16 mouse cellular contexts compared by ENCODE assay signal in the genomic region with DNA sequence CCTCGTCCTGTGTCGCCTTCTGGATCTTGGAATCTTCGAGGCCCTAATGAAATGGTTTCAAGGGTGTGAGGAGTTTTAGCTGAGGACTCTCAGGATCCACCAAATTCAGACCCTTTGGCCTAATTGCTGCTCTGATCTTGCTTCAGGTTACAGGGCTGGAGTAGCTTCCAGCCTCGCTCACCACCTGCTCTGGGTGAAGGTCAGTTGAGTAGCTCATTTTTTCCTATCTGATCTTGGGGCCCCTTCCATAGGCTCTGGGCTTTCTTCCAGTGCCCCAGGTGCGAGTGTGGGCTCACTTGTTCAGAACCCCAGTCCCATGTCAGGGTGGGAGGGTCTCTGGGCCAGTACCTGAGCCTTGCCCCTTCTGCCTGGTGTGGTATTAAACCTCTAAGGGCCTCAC. TPM values are rescaled to one million over a fixed set of nuclear protein-coding genes. Genes with fewer than 3 reads are reported as not detected.
A peak's percentile ranks its signal among the peaks of the same experiment; 100 is the strongest.
DNase-seq lines count a peak whose midpoint lies in the region; ATAC-seq and TF ChIP-seq lines count a peak whose summit lies in the region.
"Had no signal": no experiment of that assay in that cellular context is flagged by ENCODE, and none has a peak within 500 bp of the region (broad histone marks: within the 10 kb centered on the region; RNA-seq: fewer than 3 reads in every experiment).

No protein-coding gene starts in this region.

- H3K36me3 ChIP-seq in heart, embryonic 16.5 days (ENCODE audit: control insufficient read depth, insufficient read depth) = no peaks in the 10 kb centered on the region
- no peaks in the 10 kb centered on the region for H3K36me3 ChIP-seq in lung, embryonic 14.5 days (ENCODE audit: insufficient read depth)
- H3K36me3 ChIP-seq in intestine, embryonic 14.5 days (ENCODE audit: control insufficient read depth, insufficient read depth, low read length) = no peaks in the 10 kb centered on the region
- no peaks in the 10 kb centered on the region for H3K36me3 ChIP-seq in stomach, embryonic 16.5 days (ENCODE audit: control insufficient read depth, insufficient read depth, low read length)
- H3K36me3 ChIP-seq in midbrain, embryonic 11.5 days (ENCODE audit: control insufficient read depth, insufficient read depth, low read length) = no peaks in the 10 kb centered on the region
- H3K36me3 ChIP-seq: liver, embryonic 13.5 days had no signal

- 65% methylated on average over 5 of the region's 5 CpGs for WGBS in heart, embryonic 16.5 days
- 64% methylated on average over 5 of the region's 5 CpGs for WGBS in lung, embryonic 14.5 days
- 68% methylated on average over 5 of the region's 5 CpGs for WGBS in lung, adult 2 months
- 68% methylated on average over 5 of the region's 5 CpGs for WGBS in intestine, embryonic 14.5 days
- WGBS in stomach, embryonic 16.5 days = 59% methylated on average over 5 of the region's 5 CpGs
- 81% methylated on average over 5 of the region's 5 CpGs for WGBS in midbrain, embryonic 11.5 days

- TF ChIP-seq POLR2A in lung, adult 2 months (IDR thresholded peaks at IDR 0.05; ENCODE audit: borderline replicate concordance, extremely low read depth, low read depth, low read length) = no peak

- H3K27me3 ChIP-seq in heart, embryonic 16.5 days (ENCODE audit: control insufficient read depth, insufficient read depth, low read length) = no peaks in the 10 kb centered on the region
- H3K27me3 ChIP-seq in lung, embryonic 14.5 days (ENCODE audit: insufficient read depth, low read length) = no peaks in the 10 kb centered on the region
- no peaks in the 10 kb centered on the region for H3K27me3 ChIP-seq in intestine, embryonic 14.5 days (replicated peaks; ENCODE audit: control insufficient read depth, insufficient read depth, low read length)
- no peaks in the 10 kb centered on the region for H3K27me3 ChIP-seq in stomach, embryonic 16.5 days (ENCODE audit: control insufficient read depth, insufficient read depth, low read length)
- H3K27me3 ChIP-seq in midbrain, embryonic 11.5 days (ENCODE audit: control insufficient read depth, insufficient read depth, low read length) = no peaks in the 10 kb centered on the region
- H3K27me3 ChIP-seq: liver, embryonic 13.5 days had no signal

- peak overlapping the region; percentile 87 for H3K27ac ChIP-seq in heart, embryonic 16.5 days (ENCODE audit: low read length)
- H3K27ac ChIP-seq in lung, embryonic 14.5 days (ENCODE audit: low read depth) = peak overlapping the region; percentile 2; the same call in 1 of the 2 replicates
- peak overlapping the region; percentile 67 for H3K27ac ChIP-seq in intestine, embryonic 14.5 days (ENCODE audit: low read depth)
- peak overlapping the region; percentile 86 for H3K27ac ChIP-seq in stomach, embryonic 16.5 days (ENCODE audit: low read length)
- H3K27ac ChIP-seq in midbrain, embryonic 11.5 days (ENCODE audit: low read depth, low read length) = no peak overlapping the region
- H3K27ac ChIP-seq: liver, embryonic 13.5 days had no signal

- no peak for TF ChIP-seq CTCF in lung, embryonic 14.5 days (IDR thresholded peaks at IDR 0.05; ENCODE audit: low read depth)
- no peak for TF ChIP-seq CTCF in lung, adult 2 months (IDR thresholded peaks at IDR 0.05; ENCODE audit: insufficient read depth, low read length)

- no peak for DNase-seq in heart, adult 18-20 months
- no peak for DNase-seq in lung, embryonic 14.5 days
- no peak for DNase-seq in lung, adult 2 months
- DNase-seq in intestine, embryonic 14.5 days (ENCODE audit: low spot score) = no peak
- no peak for DNase-seq in midbrain, embryonic 11.5 days (ENCODE audit: low spot score, missing footprints)
- DNase-seq: cerebellum, adult 18-20 months; kidney, adult 18-20 months; liver, embryonic 13.5 days; right cerebral cortex, adult 18-20 months; thymus, adult 2 months had no signal

- peaks cover 65% of the 10 kb centered on the region for H3K4me1 ChIP-seq in heart, embryonic 16.5 days (ENCODE audit: control insufficient read depth, insufficient read depth, low read length)
- H3K4me1 ChIP-seq in lung, embryonic 14.5 days (ENCODE audit: insufficient read depth) = peaks cover 26% of the 10 kb centered on the region
- H3K4me1 ChIP-seq in lung, adult 2 months (ENCODE audit: control insufficient read depth, insufficient read depth, low read length) = peaks cover 2% of the 10 kb centered on the region; the same call in 1 of the 2 replicates
- peaks cover 34% of the 10 kb centered on the region for H3K4me1 ChIP-seq in intestine, embryonic 14.5 days (replicated peaks; ENCODE audit: control insufficient read depth, insufficient read depth, low read length)
- peaks cover 41% of the 10 kb centered on the region for H3K4me1 ChIP-seq in stomach, embryonic 16.5 days (ENCODE audit: control insufficient read depth, insufficient read depth, low read length)
- H3K4me1 ChIP-seq in midbrain, embryonic 11.5 days (ENCODE audit: control insufficient read depth, insufficient read depth, low read length) = no peaks in the 10 kb centered on the region

- ATAC-seq in heart, embryonic 16.5 days (replicated peaks; ENCODE audit: extremely low read depth, insufficient read depth, low FRiP score) = no peak
- no peak for ATAC-seq in lung, embryonic 14.5 days (ENCODE audit: insufficient read depth)
- ATAC-seq in intestine, embryonic 14.5 days (replicated peaks; ENCODE audit: low FRiP score, low TSS enrichment, low read depth) = no peak
- ATAC-seq in stomach, embryonic 16.5 days (ENCODE audit: insufficient read depth, low FRiP score) = no peak
- no peak for ATAC-seq in midbrain, embryonic 11.5 days (ENCODE audit: low FRiP score)
- ATAC-seq: forebrain, embryonic 14.5 days had no signal

- H3K4me3 ChIP-seq in heart, embryonic 16.5 days (ENCODE audit: low read length) = no peak overlapping the region
- no peak overlapping the region for H3K4me3 ChIP-seq in lung, embryonic 14.5 days (ENCODE audit: low read depth, low read length)
- H3K4me3 ChIP-seq in lung, adult 2 months (replicated peaks; ENCODE audit: extremely low read depth, low read depth, low read length) = no peak overlapping the region
- H3K4me3 ChIP-seq in intestine, embryonic 14.5 days (ENCODE audit: low read depth, low read length) = no peak overlapping the region
- no peak overlapping the region for H3K4me3 ChIP-seq in stomach, embryonic 16.5 days (replicated peaks; ENCODE audit: low read length)
- no peak overlapping the region for H3K4me3 ChIP-seq in midbrain, embryonic 11.5 days (ENCODE audit: low read depth, low read length)
- H3K4me3 ChIP-seq: liver, embryonic 13.5 days had no signal

- no peaks in the 10 kb centered on the region for H3K9me3 ChIP-seq in heart, embryonic 16.5 days (replicated peaks; ENCODE audit: control insufficient read depth, low read length)
- no peaks in the 10 kb centered on the region for H3K9me3 ChIP-seq in lung, embryonic 14.5 days (ENCODE audit: low read depth, low read length)
- H3K9me3 ChIP-seq in intestine, embryonic 14.5 days (ENCODE audit: control insufficient read depth, low read length) = no peaks in the 10 kb centered on the region
- no peaks in the 10 kb centered on the region for H3K9me3 ChIP-seq in stomach, embryonic 16.5 days (replicated peaks; ENCODE audit: control insufficient read depth, low read length)
- no peaks in the 10 kb centered on the region for H3K9me3 ChIP-seq in midbrain, embryonic 11.5 days (ENCODE audit: control insufficient read depth, low read length)
- H3K9me3 ChIP-seq: liver, embryonic 13.5 days had no signal

- H3K4me2 ChIP-seq in heart, embryonic 16.5 days (ENCODE audit: low read depth, low read length) = no peak overlapping the region
- H3K4me2 ChIP-seq in lung, embryonic 14.5 days = no peak overlapping the region
- H3K4me2 ChIP-seq in intestine, embryonic 14.5 days (ENCODE audit: low read length) = 0 out of 2 replicates have a peak overlapping the region, but pooled peaks have one; percentile 15
- 0 out of 2 replicates have a peak overlapping the region, but pooled peaks have one; percentile 11 for H3K4me2 ChIP-seq in stomach, embryonic 16.5 days (ENCODE audit: low read depth, low read length)
- no peak overlapping the region for H3K4me2 ChIP-seq in midbrain, embryonic 11.5 days
- H3K4me2 ChIP-seq: liver, embryonic 13.5 days had no signal

- H3K9ac ChIP-seq in heart, embryonic 16.5 days (ENCODE audit: low read length) = no peak overlapping the region; the same call in none of the 2 replicates
- 0 out of 2 replicates have a peak overlapping the region, but pooled peaks have one; percentile 28 for H3K9ac ChIP-seq in lung, embryonic 14.5 days
- H3K9ac ChIP-seq in intestine, embryonic 14.5 days (ENCODE audit: low read length) = no peak overlapping the region
- peak overlapping the region; percentile 54; the same call in 1 of the 2 replicates for H3K9ac ChIP-seq in stomach, embryonic 16.5 days (ENCODE audit: low read length)
- H3K9ac ChIP-seq in midbrain, embryonic 11.5 days (ENCODE audit: low read length) = no peak overlapping the region
- H3K9ac ChIP-seq: liver, embryonic 13.5 days had no signal

RNA-seq across cellular contexts. Expression of a gene that starts 12.3 kb away (rescaled TPM):
- polyA plus RNA-seq in heart, embryonic 16.5 days (2015; fragmentation: Nextera tagmentation; extraction: Ambion mirVana) = 0.57 and 0.64 TPM in 2 replicates
- total RNA-seq in heart, adult 18-20 months (2021) = not detected
- polyA plus RNA-seq in lung, embryonic 14.5 days (2014; fragmentation: Nextera tagmentation; extraction: Ambion mirVana) = 0.13 TPM in 1 of 2 replicates, not detected in the other
- polyA plus RNA-seq in lung, adult 2 months (2012; rRNA removed) = 0.14 and 0.20 TPM in 2 replicates
- polyA plus RNA-seq in intestine, embryonic 14.5 days (2014; fragmentation: Nextera tagmentation; extraction: Ambion mirVana) = 0.22 and 0.24 TPM in 2 replicates
- polyA plus RNA-seq in stomach, embryonic 16.5 days (2015; fragmentation: Nextera tagmentation; extraction: Ambion mirVana) = 0.21 and 0.24 TPM in 2 replicates
- 0.18 and 0.41 TPM in 2 replicates for polyA plus RNA-seq in midbrain, embryonic 11.5 days (2014; fragmentation: Nextera tagmentation; extraction: Ambion mirVana)
- total RNA-seq: megakaryocyte-erythroid progenitor cell, adult 5-6 weeks; neutrophil, adult 5-6 weeks had no signal

RNA-seq across cellular contexts. Expression of a gene that starts 13.0 kb away (rescaled TPM):
- polyA plus RNA-seq in heart, embryonic 16.5 days (2015; fragmentation: Nextera tagmentation; extraction: Ambion mirVana) = 0.77 and 0.92 TPM in 2 replicates
- total RNA-seq in heart, adult 18-20 months (2021) = 1 to 10 TPM; 1.3 to 2.1 TPM
- polyA plus RNA-seq in lung, embryonic 14.5 days (2014; fragmentation: Nextera tagmentation; extraction: Ambion mirVana) = 2.4 TPM in 2 replicates
- 9.2 and 13.0 TPM in 2 replicates for polyA plus RNA-seq in lung, adult 2 months (2012; rRNA removed)
- 3.4 and 4.4 TPM in 2 replicates for polyA plus RNA-seq in intestine, embryonic 14.5 days (2014; fragmentation: Nextera tagmentation; extraction: Ambion mirVana)
- polyA plus RNA-seq in stomach, embryonic 16.5 days (2015; fragmentation: Nextera tagmentation; extraction: Ambion mirVana) = 5.1 and 7.7 TPM in 2 replicates
- 0.07 and 0.30 TPM in 2 replicates for polyA plus RNA-seq in midbrain, embryonic 11.5 days (2014; fragmentation: Nextera tagmentation; extraction: Ambion mirVana)

RNA-seq across cellular contexts. Expression of a gene that starts 49.0 kb away (rescaled TPM):
- polyA plus RNA-seq in heart, embryonic 16.5 days (2015; fragmentation: Nextera tagmentation; extraction: Ambion mirVana) = 1.2 and 2.1 TPM in 2 replicates
- under 1 TPM in 1 of 2 experiments, not detected in 1; 0.42 TPM for total RNA-seq in heart, adult 18-20 months (2021)
- polyA plus RNA-seq in lung, embryonic 14.5 days (2014; fragmentation: Nextera tagmentation; extraction: Ambion mirVana) = 1.6 and 1.7 TPM in 2 replicates
- polyA plus RNA-seq in lung, adult 2 months (2012; rRNA removed) = 1.1 and 2.9 TPM in 2 replicates
- 2.5 and 3.1 TPM in 2 replicates for polyA plus RNA-seq in intestine, embryonic 14.5 days (2014; fragmentation: Nextera tagmentation; extraction: Ambion mirVana)
- polyA plus RNA-seq in stomach, embryonic 16.5 days (2015; fragmentation: Nextera tagmentation; extraction: Ambion mirVana) = 4.7 and 5.4 TPM in 2 replicates
- polyA plus RNA-seq in midbrain, embryonic 11.5 days (2014; fragmentation: Nextera tagmentation; extraction: Ambion mirVana) = 1.5 and 1.8 TPM in 2 replicates
- total RNA-seq: left cerebral cortex, postnatal 25 days; megakaryocyte-erythroid progenitor cell, adult 5-6 weeks; neutrophil, adult 5-6 weeks had no signal

RNA-seq across cellular contexts. Expression of a gene that starts 52.7 kb away (rescaled TPM):
- 20.3 and 20.8 TPM in 2 replicates for polyA plus RNA-seq in heart, embryonic 16.5 days (2015; fragmentation: Nextera tagmentation; extraction: Ambion mirVana)
- 10 to 100 TPM; 10.2 to 10.4 TPM for total RNA-seq in heart, adult 18-20 months (2021)
- 22.1 and 26.8 TPM in 2 replicates for polyA plus RNA-seq in lung, embryonic 14.5 days (2014; fragmentation: Nextera tagmentation; extraction: Ambion mirVana)
- 25.7 and 32.2 TPM in 2 replicates for polyA plus RNA-seq in lung, adult 2 months (2012; rRNA removed)
- polyA plus RNA-seq in intestine, embryonic 14.5 days (2014; fragmentation: Nextera tagmentation; extraction: Ambion mirVana) = 21.5 and 25.0 TPM in 2 replicates
- polyA plus RNA-seq in stomach, embryonic 16.5 days (2015; fragmentation: Nextera tagmentation; extraction: Ambion mirVana) = 25.7 and 27.3 TPM in 2 replicates
- 25.5 TPM in 2 replicates for polyA plus RNA-seq in midbrain, embryonic 11.5 days (2014; fragmentation: Nextera tagmentation; extraction: Ambion mirVana)

RNA-seq across cellular contexts. Expression of a gene that starts 55.4 kb away (rescaled TPM):
- 412 and 420 TPM in 2 replicates for polyA plus RNA-seq in heart, embryonic 16.5 days (2015; fragmentation: Nextera tagmentation; extraction: Ambion mirVana)
- total RNA-seq in heart, adult 18-20 months (2021) = 10 to 100 TPM; 83.3 to 87.1 TPM
- polyA plus RNA-seq in lung, embryonic 14.5 days (2014; fragmentation: Nextera tagmentation; extraction: Ambion mirVana) = 289 and 308 TPM in 2 replicates
- 202 and 229 TPM in 2 replicates for polyA plus RNA-seq in lung, adult 2 months (2012; rRNA removed)
- 450 and 457 TPM in 2 replicates for polyA plus RNA-seq in intestine, embryonic 14.5 days (2014; fragmentation: Nextera tagmentation; extraction: Ambion mirVana)
- 334 and 340 TPM in 2 replicates for polyA plus RNA-seq in stomach, embryonic 16.5 days (2015; fragmentation: Nextera tagmentation; extraction: Ambion mirVana)
- polyA plus RNA-seq in midbrain, embryonic 11.5 days (2014; fragmentation: Nextera tagmentation; extraction: Ambion mirVana) = 175 and 194 TPM in 2 replicates

Comparison
In these comparisons a context has a peak if more than half of its experiments do, and no peak if none do; other contexts are left out.
1. H3K4me2 ChIP-seq: peak in intestine, embryonic 14.5 days (single experiment) and stomach, embryonic 16.5 days (single experiment); none in heart, embryonic 16.5 days (single experiment), lung, embryonic 14.5 days (single experiment) and midbrain, embryonic 11.5 days (single experiment).
2. H3K9ac ChIP-seq: peak in lung, embryonic 14.5 days (single experiment) and stomach, embryonic 16.5 days (single experiment); none in heart, embryonic 16.5 days (single experiment), intestine, embryonic 14.5 days (single experiment) and midbrain, embryonic 11.5 days (single experiment).